Mouse (Mus musculus) stomach, postnatal 0 days (tissue): ENCODE results near the gene Lyl1. TPM values are rescaled to one million over a fixed set of nuclear protein-coding genes. Genes with fewer than 3 reads are reported as not detected.

Source experiments
- ATAC-seq: fragments of 200-750 bp; cut with Nextera tagmentation; 2 replicates; pipeline ENCODE4 v1.8.0; 2017; ENCODE audit not compliant: low FRiP score, low TSS enrichment
- DNase-seq: peaks from one replicate; pipeline ENCODE4 v3.0.0-alpha.2; 2016; ENCODE audit warnings: low spot score
- H3K27ac ChIP-seq: fragments of 300-500 bp; sonication (generic); replicated peaks from 2 replicates; pipeline ENCODE4 v1.5.1; 2014; ENCODE audit warnings: mild to moderate bottlenecking, control low read depth
- H3K27me3 ChIP-seq: fragments of 300-500 bp; sonication (generic); 2 replicates; pipeline ENCODE4 v1.6.1; 2014; ENCODE audit warnings: low read length; ENCODE audit not compliant: control insufficient read depth, insufficient read depth
- H3K36me3 ChIP-seq: fragments of 300-500 bp; sonication (generic); 2 replicates; pipeline ENCODE4 v1.6.1; 2014; ENCODE audit warnings: low read length, mixed read lengths; ENCODE audit not compliant: control insufficient read depth, insufficient read depth
- H3K4me1 ChIP-seq: fragments of 300-500 bp; sonication (generic); replicated peaks from 2 replicates; pipeline ENCODE4 v1.6.1; 2014; ENCODE audit warnings: antibody characterized with exemption; ENCODE audit not compliant: control insufficient read depth, insufficient read depth
- H3K4me2 ChIP-seq: fragments of 300-500 bp; sonication (generic); replicated peaks from 2 replicates; pipeline ENCODE4 v1.6.1; 2014; ENCODE audit warnings: low read depth, mild to moderate bottlenecking, control low read depth, moderate library complexity
- H3K4me3 ChIP-seq: fragments of 300-500 bp; sonication (generic); 2 replicates; pipeline ENCODE4 v1.5.1; 2014; ENCODE audit warnings: low read depth, low read length, control low read depth
- H3K9ac ChIP-seq: fragments of 300-500 bp; sonication (generic); 2 replicates; pipeline ENCODE4 v1.6.1; 2014; ENCODE audit warnings: mild to moderate bottlenecking, low read length, control low read depth, mixed read lengths
- H3K9me3 ChIP-seq: fragments of 300-500 bp; sonication (generic); 2 replicates; pipeline ENCODE4 v1.6.1; 2016; ENCODE audit warnings: low read length; ENCODE audit not compliant: control insufficient read depth
- CTCF ChIP-seq: IDR thresholded peaks from 2 replicates; pipeline ENCODE4 v1.5.1; 2016; ENCODE audit warnings: antibody characterized with exemption, low read depth, mild to moderate bottlenecking, moderate library complexity
- EP300 ChIP-seq: optimal IDR thresholded peaks from 2 replicates; pipeline ENCODE3; 2016; ENCODE audit warnings: antibody characterized with exemption
- WGBS: fragments of 180-500 bp; shearing (Covaris S2); extraction: QIAGEN DNeasy Blood & Tissue Kit; methylation state at CpG from one replicate; pipeline ENCODE4 v1.1.7; 2014; 5-methylcytosine and 5-hydroxymethylcytosine counted together
- polyA plus RNA-seq: library from polyadenylated mRNA; unstranded; fragments of >200 nt; fragmentation: Nextera tagmentation; extraction: Ambion mirVana; gene quantifications from 2 replicates; pipeline ENCODE4 v1.2.1, GENCODE M21; 2015

The Lyl1 gene
- polyA plus RNA-seq, 1 experiment from 2014 or later = 4.0 TPM

DNA sequence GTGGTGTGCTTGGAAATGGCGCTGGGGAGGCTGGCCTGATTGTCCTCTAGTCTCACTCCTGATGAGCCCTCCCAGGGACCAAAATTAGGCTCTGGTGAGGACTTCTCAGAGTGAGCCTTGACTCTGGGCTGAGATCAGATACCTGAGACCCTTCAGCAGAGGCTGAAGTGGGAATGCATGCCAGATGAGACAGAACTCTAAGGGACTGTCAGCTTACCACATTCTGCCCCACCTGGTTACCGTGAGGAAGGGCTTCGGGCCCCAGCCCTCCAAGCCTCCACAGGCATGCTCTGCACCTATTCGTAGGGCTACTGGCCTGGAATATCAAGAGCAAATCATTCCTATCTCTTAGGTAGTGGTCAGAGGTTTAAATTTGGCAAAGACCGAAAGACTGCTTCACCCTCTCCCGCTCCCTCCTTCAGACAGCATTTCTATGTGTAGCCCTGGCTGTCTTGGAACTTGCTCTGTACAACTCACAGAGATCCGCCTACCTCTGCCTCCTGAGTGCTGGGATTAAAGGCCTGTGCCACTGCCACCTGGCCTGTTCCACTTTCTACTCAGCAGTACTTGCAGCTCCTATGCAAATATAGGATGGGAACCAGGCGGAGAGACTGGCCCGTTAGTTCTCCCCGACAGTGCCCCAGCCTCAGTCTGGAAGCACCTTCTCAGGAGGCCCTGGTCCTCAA is 37.6 kb downstream of the Lyl1 start:
- Histone ChIP-seq H3K4me2 (no peak overlapping the region), H3K4me3 (no peak overlapping the region), H3K27ac (no peak overlapping the region), H3K4me1 (peaks cover 29% of the 10 kb centered on the region), H3K27me3 (no peaks in the 10 kb centered on the region), H3K9ac (0 out of 2 replicates have a peak overlapping the region, but pooled peaks have one; percentile 13), H3K36me3 (no peaks in the 10 kb centered on the region; the same call in 1 of the 2 replicates), H3K9me3 (no peaks in the 10 kb centered on the region)
- DNase-seq (no peak), ATAC-seq (no peak)
- 64% methylated on average over 10 of the region's 10 CpGs for WGBS
- no peak for TF ChIP-seq CTCF
- no peak for TF ChIP-seq EP300

DNA sequence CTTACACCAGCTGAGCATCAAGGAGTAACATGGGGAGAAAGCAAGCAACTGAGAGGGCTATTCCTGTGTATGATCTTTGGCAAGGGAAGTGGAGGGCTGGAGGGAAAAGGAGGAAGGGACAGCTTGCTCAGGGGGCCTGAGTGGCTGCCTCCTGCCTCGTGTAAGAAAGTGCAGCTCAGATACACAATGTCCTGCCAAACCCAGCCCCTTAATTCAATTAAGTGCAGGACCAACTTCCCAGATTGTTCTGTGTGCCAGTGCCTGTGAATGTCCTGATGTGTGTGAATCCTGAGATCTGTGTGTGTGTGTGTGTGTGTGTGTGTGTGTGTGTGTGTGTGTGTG is 38.1 kb downstream of the Lyl1 start:
- H3K9ac ChIP-seq = no peak overlapping the region
- no peak overlapping the region for H3K4me2 ChIP-seq
- no peak for TF ChIP-seq EP300
- no peak for TF ChIP-seq CTCF
- no peak for DNase-seq
- H3K4me1 ChIP-seq = peaks cover 29% of the 10 kb centered on the region
- H3K36me3 ChIP-seq = no peaks in the 10 kb centered on the region; the same call in 1 of the 2 replicates
- ATAC-seq = no peak
- H3K9me3 ChIP-seq = no peaks in the 10 kb centered on the region
- no peak overlapping the region for H3K4me3 ChIP-seq
- H3K27ac ChIP-seq = no peak overlapping the region
- H3K27me3 ChIP-seq = no peaks in the 10 kb centered on the region
- 5% methylated on average over 1 of the region's 1 CpGs for WGBS

DNA sequence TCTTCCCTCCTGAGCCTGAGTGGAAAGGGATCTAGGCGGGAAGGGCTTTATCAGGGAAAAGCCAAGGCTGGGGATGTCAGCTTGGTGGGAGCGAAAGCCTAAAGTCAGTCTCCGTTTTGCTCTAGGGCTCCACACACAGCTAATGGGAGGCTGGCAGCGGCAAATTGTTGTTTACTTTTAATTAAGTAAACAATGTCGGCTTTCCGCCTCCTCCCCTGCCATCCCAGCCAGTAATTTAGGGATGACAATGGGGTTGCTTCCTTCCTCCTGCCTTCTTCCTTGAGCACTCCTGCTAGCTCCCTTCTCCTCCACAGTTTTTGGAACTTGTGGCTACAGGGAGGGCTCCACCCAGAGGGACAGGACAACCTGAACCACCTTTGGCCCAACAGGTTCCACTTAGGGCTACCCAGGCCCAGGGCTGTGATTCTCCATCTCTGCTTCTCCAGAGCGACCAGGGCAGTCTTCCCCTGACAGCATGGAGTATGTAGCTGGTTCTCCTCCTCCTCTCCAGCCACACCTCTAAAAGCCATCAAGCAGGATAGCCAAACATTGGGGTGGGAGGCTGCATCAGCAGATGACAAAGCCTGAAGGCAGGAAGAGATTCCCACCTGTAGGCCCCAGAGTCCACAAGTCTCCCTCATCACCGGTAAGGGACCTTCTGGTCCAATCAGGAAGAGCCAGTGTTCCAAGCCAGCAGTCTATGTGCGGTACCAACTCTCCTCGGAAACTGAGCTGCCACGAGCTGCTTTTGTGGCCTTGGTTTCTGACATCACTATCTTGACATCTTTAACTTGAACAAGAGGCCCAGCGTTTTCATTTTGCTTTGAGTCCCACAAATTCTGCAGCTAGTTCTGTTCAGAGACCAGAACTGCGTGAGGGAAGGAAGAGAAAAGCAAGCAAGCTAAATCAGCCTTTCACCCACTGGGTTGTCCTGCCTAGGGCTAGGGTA is 39.9 kb downstream of the Lyl1 start:
- H3K9ac ChIP-seq = 0 out of 2 replicates have a peak overlapping the region, but pooled peaks have one; percentile 27
- DNase-seq (no peak), ATAC-seq (no peak)
- peaks cover 35% of the 10 kb centered on the region for H3K4me1 ChIP-seq
- peak overlapping the region; percentile 88 for H3K27ac ChIP-seq
- no peaks in the 10 kb centered on the region for H3K27me3 ChIP-seq
- 42% methylated on average over 13 of the region's 13 CpGs for WGBS
- TF ChIP-seq EP300 (no peak), CTCF (no peak)
- no peaks in the 10 kb centered on the region; the same call in 1 of the 2 replicates for H3K36me3 ChIP-seq
- H3K9me3 ChIP-seq = no peaks in the 10 kb centered on the region
- H3K4me3 ChIP-seq = no peak overlapping the region
- H3K4me2 ChIP-seq = no peak overlapping the region

DNA sequence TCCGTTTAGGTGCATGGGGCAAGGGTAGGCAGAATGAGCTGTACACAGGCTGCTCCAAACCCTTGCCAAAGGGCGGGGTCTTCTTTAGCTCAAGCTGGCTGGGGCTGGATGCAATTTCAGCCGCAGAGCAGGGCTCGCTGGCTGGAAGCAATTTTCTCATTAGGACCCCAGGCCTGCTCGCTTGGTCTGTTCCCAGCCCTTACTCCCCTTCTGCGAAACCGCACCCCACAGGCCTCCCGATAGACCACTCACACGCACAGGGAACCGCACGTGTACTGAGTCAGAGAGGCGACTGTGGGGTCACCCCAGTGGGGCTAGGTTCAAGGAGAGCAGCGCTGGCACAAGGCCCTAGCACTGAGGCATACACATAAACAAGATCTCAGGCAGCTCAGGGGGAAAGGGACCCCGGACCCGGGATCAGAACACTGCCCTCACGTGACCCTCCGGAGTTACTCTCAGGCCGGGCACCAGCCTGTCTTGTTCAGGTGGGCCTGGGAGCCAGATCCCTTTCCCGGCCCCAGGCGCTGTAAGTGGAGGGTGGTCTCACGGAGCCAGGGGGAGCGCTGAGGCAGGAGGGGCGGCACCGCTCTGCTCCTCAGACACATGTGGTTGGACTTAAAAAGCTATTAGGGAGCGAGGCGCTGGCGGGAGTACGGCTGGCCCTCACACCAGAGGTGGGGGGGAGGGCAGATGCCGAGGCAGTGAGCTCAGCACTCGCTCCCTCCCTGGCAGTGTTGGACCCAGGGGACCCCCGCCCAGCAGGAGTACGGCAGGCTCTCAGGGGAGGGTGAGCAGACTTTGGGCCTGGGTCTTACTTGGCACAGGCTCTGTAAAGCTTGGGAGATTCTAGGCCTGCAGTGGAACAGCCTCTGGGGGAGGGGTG is 41.2 kb downstream of the Lyl1 start:
- 28% methylated on average over 32 of the region's 32 CpGs for WGBS
- Histone ChIP-seq H3K4me3 (no peak overlapping the region), H3K9ac (0 out of 2 replicates have a peak overlapping the region, but pooled peaks have one; percentile 24)

DNA sequence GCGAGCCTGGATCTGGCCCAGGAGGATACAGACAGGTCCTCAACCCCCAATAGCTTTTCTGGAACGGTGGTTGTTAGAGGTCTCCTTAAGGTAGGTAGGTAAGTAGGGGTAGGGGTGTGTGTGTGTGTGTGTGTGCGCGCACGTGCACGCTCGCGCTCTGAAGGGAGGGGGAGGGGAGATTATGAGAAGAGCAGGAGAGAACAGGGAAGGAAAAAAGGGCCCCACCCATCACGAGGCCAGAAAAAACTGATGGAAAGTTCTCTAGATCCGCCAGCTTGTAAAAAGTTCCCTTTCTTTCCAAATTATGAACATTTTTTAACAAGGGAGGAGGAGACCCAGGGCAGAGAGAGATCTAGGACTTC is 41.8 kb downstream of the Lyl1 start:
- H3K27me3 ChIP-seq = no peaks in the 10 kb centered on the region
- H3K27ac ChIP-seq = peak overlapping the region; percentile 88
- peak overlapping the region; percentile 45 for H3K4me2 ChIP-seq
- 21% methylated on average over 10 of the region's 10 CpGs for WGBS
- ATAC-seq = peak; percentile 3; the same call in 1 of the 2 replicates
- no peak overlapping the region for H3K4me3 ChIP-seq
- no peaks in the 10 kb centered on the region for H3K36me3 ChIP-seq
- no peaks in the 10 kb centered on the region for H3K9me3 ChIP-seq
- H3K4me1 ChIP-seq = peaks cover 32% of the 10 kb centered on the region
- no peak overlapping the region for H3K9ac ChIP-seq
- DNase-seq = no peak
- TF ChIP-seq CTCF (no peak), EP300 (peak; percentile 54)

More for the DNA sequence above, 41.2 kb downstream of the Lyl1 start:
- Histone ChIP-seq H3K36me3 (no peaks in the 10 kb centered on the region), H3K9me3 (no peaks in the 10 kb centered on the region), H3K27ac (peak overlapping the region; percentile 88), H3K27me3 (no peaks in the 10 kb centered on the region), H3K4me2 (peak overlapping the region; percentile 45), H3K4me1 (peaks cover 35% of the 10 kb centered on the region)
- peak; percentile 68 for DNase-seq
- ATAC-seq = peak; percentile 63
- TF ChIP-seq EP300 (peak; percentile 69), CTCF (peak; percentile 21; the same call in 1 of the 2 replicates)
